Mouse (Mus musculus): Measurements from ENCODE around the gene Arhgef28. TPM values are rescaled to one million over a fixed set of nuclear protein-coding genes. Genes with fewer than 3 reads are reported as not detected.
"Not testable (repeated sequence)": the region's sequence is repeated elsewhere in the genome, so short reads cannot be mapped to it uniquely, and the experiment has no call there.

Arhgef28 gene
- total RNA-seq, 2 experiments from 2014 or later, result 37.4 to 40.7 TPM

GRCm38 (mm10) chr13:98120356-98121123 lies 85.7 kb downstream of the Arhgef28 start:
- Histone ChIP-seq H3K27ac (no peak overlapping the region), H3K4me3 (no peak overlapping the region)
- intact Hi-C loops (cut with DNase I), result no loop called here
- TF ChIP-seq CTCF (IDR thresholded peaks at IDR 0.05), result no peak
- no peak for DNase-seq (ENCODE audit: extremely low spot score in 1 of 2, low spot score in 2 of 2)

- intact Hi-C loops (cut with DNase I), result no loop called here
- H3K27ac ChIP-seq, result no peak overlapping the region
- no peak for TF ChIP-seq CTCF (IDR thresholded peaks at IDR 0.05)
- no peak for DNase-seq (ENCODE audit: extremely low spot score in 1 of 2, low spot score in 2 of 2)
- no peak overlapping the region for H3K4me3 ChIP-seq
Measured at GRCm38 (mm10) chr13:98118291-98118690, 87.9 kb downstream of the Arhgef28 start.

- no peak for TF ChIP-seq CTCF (IDR thresholded peaks at IDR 0.05)
- Histone ChIP-seq H3K27ac (no peak overlapping the region), H3K4me3 (no peak overlapping the region)
- DNase-seq (ENCODE audit: extremely low spot score in 1 of 2, low spot score in 2 of 2), result no peak
- intact Hi-C loops (cut with DNase I), result no loop called here
Measured at GRCm38 (mm10) chr13:98117566-98118254, 88.5 kb downstream of the Arhgef28 start.

- Histone ChIP-seq H3K27ac (no peak overlapping the region), H3K4me3 (no peak overlapping the region)
- DNase-seq (ENCODE audit: extremely low spot score in 1 of 2, low spot score in 2 of 2), result no peak
- intact Hi-C loops (cut with DNase I), result no loop called here
- TF ChIP-seq CTCF (IDR thresholded peaks at IDR 0.05), result no peak
Measured at GRCm38 (mm10) chr13:98115650-98116049, 90.6 kb downstream of the Arhgef28 start.

DNA sequence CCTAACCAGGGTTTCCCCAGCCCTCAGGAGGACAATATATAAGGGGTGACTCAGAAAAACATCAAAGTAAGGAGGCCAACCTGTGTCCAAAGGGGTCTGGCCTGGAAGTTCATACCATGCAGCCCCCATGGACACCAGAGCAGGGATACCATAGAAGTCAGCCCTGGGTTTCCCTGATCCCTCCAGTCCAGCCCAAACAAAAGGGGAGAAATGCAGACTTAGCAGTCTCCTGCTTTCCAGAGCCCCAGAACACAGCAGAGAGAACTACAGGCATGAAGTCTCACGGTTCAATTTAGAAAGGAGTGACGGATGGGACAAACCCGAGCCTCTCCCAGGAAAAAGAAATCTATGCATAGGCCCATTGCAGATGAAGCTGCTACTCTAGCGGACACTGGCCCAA lies 91.2 kb downstream of the Arhgef28 start:
- no peak for DNase-seq (ENCODE audit: extremely low spot score in 1 of 2, low spot score in 2 of 2)
- TF ChIP-seq CTCF (IDR thresholded peaks at IDR 0.05), result no peak
- intact Hi-C loops (cut with DNase I), result no loop called here
- H3K4me3 ChIP-seq, result no peak overlapping the region
- H3K27ac ChIP-seq, result no peak overlapping the region

- TF ChIP-seq CTCF (IDR thresholded peaks at IDR 0.05), result no peak
- Histone ChIP-seq H3K4me3 (no peak overlapping the region), H3K27ac (no peak overlapping the region)
- no peak for DNase-seq (ENCODE audit: extremely low spot score in 1 of 2, low spot score in 2 of 2)
- intact Hi-C loops (cut with DNase I), result no loop called here
Measured at GRCm38 (mm10) chr13:98112812-98113503, 93.3 kb downstream of the Arhgef28 start.

DNA sequence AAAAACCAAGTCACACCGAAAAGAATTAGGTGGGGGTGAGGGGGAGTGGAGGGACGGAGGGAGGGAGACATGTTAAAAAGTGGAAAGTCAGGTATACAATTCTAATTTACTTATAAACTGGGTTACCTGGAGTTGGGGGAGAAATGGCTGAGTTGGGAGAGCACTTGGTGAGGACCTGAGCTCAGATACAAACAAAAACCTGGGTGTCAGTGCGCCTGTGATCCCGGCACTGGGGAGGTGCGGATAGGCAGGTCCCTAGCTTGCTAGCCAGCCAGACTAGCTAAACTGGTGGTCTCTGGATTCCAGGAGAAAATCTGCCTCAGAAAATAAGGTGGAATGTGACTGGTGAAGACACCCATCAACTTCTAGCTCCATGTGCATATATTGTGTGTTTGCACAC lies 94.7 kb downstream of the Arhgef28 start:
- H3K27ac ChIP-seq, result no peak overlapping the region
- intact Hi-C loops (cut with DNase I), result no loop called here
- DNase-seq (ENCODE audit: extremely low spot score in 1 of 2, low spot score in 2 of 2), result no peak
- no peak overlapping the region for H3K4me3 ChIP-seq
- no peak for TF ChIP-seq CTCF (IDR thresholded peaks at IDR 0.05)

- TF ChIP-seq CTCF (IDR thresholded peaks at IDR 0.05), result no peak
- no peak overlapping the region for H3K27ac ChIP-seq
- intact Hi-C loops (cut with DNase I), result no loop called here
- no peak for DNase-seq (ENCODE audit: extremely low spot score in 1 of 2, low spot score in 2 of 2)
- no peak overlapping the region for H3K4me3 ChIP-seq
Measured at GRCm38 (mm10) chr13:98111021-98111420, 95.2 kb downstream of the Arhgef28 start.

DNA sequence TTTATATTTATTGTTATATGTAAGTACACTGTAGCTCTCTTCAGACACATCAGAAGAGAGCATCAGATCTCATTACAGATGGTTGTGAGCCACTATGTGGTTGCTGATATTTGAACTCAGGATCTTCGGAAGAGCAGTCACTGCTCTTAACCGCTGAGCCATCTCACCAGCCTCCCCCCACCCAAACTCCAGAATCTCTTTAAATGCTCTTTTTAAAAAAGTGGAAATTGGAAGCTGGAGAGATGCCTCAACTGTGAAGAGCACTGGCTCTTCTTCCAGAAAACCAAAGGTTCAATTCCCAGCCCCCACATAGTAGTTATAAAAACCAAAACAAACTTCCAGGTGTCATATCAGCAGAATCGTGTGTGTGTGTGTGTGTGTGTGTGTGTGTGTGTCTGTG lies 97.8 kb downstream of the Arhgef28 start:
- H3K27ac ChIP-seq; DNase-seq (ENCODE audit: extremely low spot score in 1 of 2, low spot score in 2 of 2); intact Hi-C loops (cut with DNase I); H3K4me3 ChIP-seq: not testable (repeated sequence)

- intact Hi-C loops (cut with DNase I), result no loop called here
- H3K4me3 ChIP-seq, result no peak overlapping the region
- no peak for TF ChIP-seq CTCF (IDR thresholded peaks at IDR 0.05)
- no peak for DNase-seq (ENCODE audit: extremely low spot score in 1 of 2, low spot score in 2 of 2)
- no peak overlapping the region for H3K27ac ChIP-seq
Measured at GRCm38 (mm10) chr13:98107621-98108020, 98.6 kb downstream of the Arhgef28 start.

- TF ChIP-seq CTCF (IDR thresholded peaks at IDR 0.05), result no peak
- no peak for DNase-seq (ENCODE audit: extremely low spot score in 1 of 2, low spot score in 2 of 2)
- intact Hi-C loops (cut with DNase I), result loop anchor here (2.0 kb wide), 1 partner anchor 15 kb away; no protein-coding TSS in a partner anchor
- H3K4me3 ChIP-seq, result no peak overlapping the region
- no peak overlapping the region for H3K27ac ChIP-seq
Measured at GRCm38 (mm10) chr13:98095966-98096365, 110.3 kb downstream of the Arhgef28 start.

DNA sequence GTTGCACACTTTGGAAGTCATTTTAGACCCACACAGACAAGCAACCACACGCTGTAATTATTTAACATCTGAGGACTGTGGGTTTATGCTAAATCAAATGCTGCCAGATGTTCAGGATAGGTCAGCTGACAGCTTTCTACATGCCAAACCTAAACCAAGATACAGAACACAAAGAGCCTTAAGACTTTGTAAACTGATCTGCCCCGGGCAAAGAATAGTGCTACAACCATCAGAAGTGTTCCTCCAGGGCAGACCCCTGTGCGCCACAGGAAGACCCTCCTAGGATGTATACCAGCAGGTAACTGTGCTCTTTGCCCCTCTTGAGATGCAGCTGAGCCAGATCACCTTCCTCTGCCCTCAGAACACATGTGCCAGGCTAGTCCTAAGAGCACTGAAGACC lies 111.9 kb downstream of the Arhgef28 start:
- H3K27ac ChIP-seq, result no peak overlapping the region
- H3K4me3 ChIP-seq, result no peak overlapping the region
- intact Hi-C loops (cut with DNase I), result loop anchor here (2.0 to 5.0 kb wide), 2 partner anchors 14 to 42 kb away; no protein-coding TSS in a partner anchor
- no peak for TF ChIP-seq CTCF (IDR thresholded peaks at IDR 0.05)
- no peak for DNase-seq (ENCODE audit: extremely low spot score in 1 of 2, low spot score in 2 of 2)
